Comparison of ENCODE assay signal across 7 mouse cellular contexts in the genomic region with DNA sequence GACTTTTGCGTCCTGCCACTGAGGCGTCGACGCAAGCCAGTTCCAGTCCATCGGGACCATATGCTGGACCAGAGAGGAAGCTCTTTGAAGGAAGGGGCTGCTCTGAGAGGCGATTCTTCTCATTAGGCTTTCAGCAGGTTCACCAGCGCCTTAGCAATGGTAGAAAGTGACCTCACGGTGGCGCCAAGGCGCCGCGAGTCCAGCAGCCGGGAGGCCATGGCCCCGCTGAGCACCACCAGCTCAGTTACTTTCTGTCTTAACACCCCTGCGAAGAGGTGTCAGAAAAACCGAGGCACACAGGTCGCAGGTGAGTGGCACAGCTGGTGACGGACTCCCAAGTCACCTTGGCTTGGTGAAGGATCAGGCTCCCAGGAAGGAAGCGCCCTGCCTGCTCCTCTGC. TPM values are rescaled to one million over a fixed set of nuclear protein-coding genes. Genes with fewer than 3 reads are reported as not detected.
DNase-seq lines count a peak whose midpoint lies in the region; ATAC-seq lines count a peak whose summit lies in the region.

No protein-coding gene starts in this region.

- no peak overlapping the region for H3K4me2 ChIP-seq in midbrain, embryonic 11.5 days

- peaks cover 14% of the 10 kb centered on the region; the same call in 1 of the 2 replicates for H3K36me3 ChIP-seq in midbrain, embryonic 11.5 days (ENCODE audit: control insufficient read depth, insufficient read depth, low read length)

- intact Hi-C loops in gastrocnemius, postnatal 14 days (cut with DNase I; ENCODE audit: low total_unique reads) = loop anchor here (5.0 kb wide), 2 partner anchors 72 to 257 kb away; partner anchors contain the start of genes Slc30a1 and Traf5
- intact Hi-C loops in left cerebral cortex, postnatal 36 days (cut with DNase I) = loop anchor here (1.0 to 5.0 kb wide), 4 partner anchors 57 to 258 kb away; partner anchors contain the start of genes Slc30a1 and Traf5

- 12% methylated on average over 19 of the region's 19 CpGs for WGBS in midbrain, embryonic 11.5 days

- no peaks in the 10 kb centered on the region for H3K27me3 ChIP-seq in midbrain, embryonic 11.5 days (ENCODE audit: control insufficient read depth, insufficient read depth, low read length)

- H3K9ac ChIP-seq in midbrain, embryonic 11.5 days (ENCODE audit: low read length) = no peak overlapping the region

- DNase-seq in cerebellum, postnatal 25 days = peak; percentile 75 to 87
- peak; percentile 74 for DNase-seq in gastrocnemius, postnatal 14 days
- DNase-seq in hindlimb bud, embryonic 11.5 days (ENCODE audit: extremely low spot score, low read depth, low spot score) = peak; percentile 42
- peak; percentile 52 to 54 for DNase-seq in left cerebral cortex, postnatal 36 days (ENCODE audit: low spot score in 2 of 2)
- peak; percentile 96 for DNase-seq in midbrain, embryonic 11.5 days (ENCODE audit: low spot score, missing footprints)
- DNase-seq in spleen, adult 12 weeks (ENCODE audit: low spot score) = peak; percentile 60

- H3K9me3 ChIP-seq in midbrain, embryonic 11.5 days (ENCODE audit: control insufficient read depth, low read length) = no peaks in the 10 kb centered on the region

- H3K4me3 ChIP-seq in midbrain, embryonic 11.5 days (ENCODE audit: low read depth, low read length) = no peak overlapping the region

- peaks cover 8% of the 10 kb centered on the region; the same call in 1 of the 2 replicates for H3K4me1 ChIP-seq in midbrain, embryonic 11.5 days (ENCODE audit: control insufficient read depth, insufficient read depth, low read length)

- no peak overlapping the region for H3K27ac ChIP-seq in midbrain, embryonic 11.5 days (ENCODE audit: low read depth, low read length)

- ATAC-seq in activated CD4-positive, CD25-positive, alpha-beta regulatory T cell, adult 4 months = peak; percentile 68
- peak; percentile 26; the same call in 1 of the 2 replicates for ATAC-seq in midbrain, embryonic 11.5 days (ENCODE audit: low FRiP score)

RNA-seq across cellular contexts. Expression of gene Nek2, which starts 13.6 kb away (rescaled TPM):
- 1 to 10 TPM; 4.4 to 5.0 TPM for polyA plus RNA-seq in activated CD4-positive, CD25-positive, alpha-beta regulatory T cell, adult 4 months (2017; shearing (Covaris generic))
- 1 to 10 TPM; 1.6 TPM for total RNA-seq in gastrocnemius, postnatal 14 days (2021)
- 1 to 10 TPM; 1.3 to 1.6 TPM for total RNA-seq in left cerebral cortex, postnatal 36 days (2021)
- 46.5 and 51.7 TPM in 2 replicates for polyA plus RNA-seq in midbrain, embryonic 11.5 days (2014; fragmentation: Nextera tagmentation; extraction: Ambion mirVana)

Comparison
In these comparisons a context has a peak if more than half of its experiments do, and no peak if none do; other contexts are left out.
1. DNase-seq: peak in every context shown above with its lines; median percentile 96 in midbrain, embryonic 11.5 days; 81 in cerebellum, postnatal 25 days; 74 in gastrocnemius, postnatal 14 days; 60 in spleen, adult 12 weeks; 53 in left cerebral cortex, postnatal 36 days; 42 in hindlimb bud, embryonic 11.5 days.